Mouse (Mus musculus): ENCODE measurements around the gene Zfp943. TPM values are rescaled to one million over a fixed set of nuclear protein-coding genes. Genes with fewer than 3 reads are reported as not detected.
"Not testable (repeated sequence)": the region's sequence is repeated elsewhere in the genome, so short reads cannot be mapped to it uniquely, and the experiment has no call there.

The Zfp943 gene
- total and polyA plus RNA-seq, 3 experiments, result 5.7 to 21.5 (median 19.7) TPM

GRCm38 (mm10) chr17:22081031-22081631, 118.8 kb downstream of the Zfp943 start:
- no peaks in the 10 kb centered on the region for H3K79me2 ChIP-seq (replicated peaks; ENCODE audit: control insufficient read depth, insufficient read depth, low read length)
- no peaks in the 10 kb centered on the region for H3K4me1 ChIP-seq (ENCODE audit: control insufficient read depth, insufficient read depth, low read length)
- H3K36me3 ChIP-seq (ENCODE audit: control insufficient read depth, insufficient read depth, low read length), result no peaks in the 10 kb centered on the region
- H3K4me3 ChIP-seq, result peak overlapping the region; percentile 33
- peak overlapping the region; percentile 66 for H3K9ac ChIP-seq (ENCODE audit: low read depth, low read length)
- 0 out of 2 replicates have a peak, but pooled peaks cover 3% of the 10 kb centered on the region for H3K27me3 ChIP-seq (ENCODE audit: control insufficient read depth, insufficient read depth, low read length)
- peak; percentile 50 to 64 for DNase-seq
- peak overlapping the region; percentile 31; the same call in 1 of the 2 replicates for H3K27ac ChIP-seq
- WGBS, result 5% methylated on average over 57 of the region's 57 CpGs
- TF ChIP-seq CTCF (IDR thresholded peaks at IDR 0.05) (no peak), EP300 (IDR thresholded peaks at IDR 0.05; ENCODE audit: insufficient read depth, low read depth, low read length) (no peak), POLR2A (IDR thresholded peaks at IDR 0.05; ENCODE audit: insufficient read depth, low read depth, low read length) (no peak)
- intact Hi-C loops (cut with DNase I), result no loop called here

- H3K27me3 ChIP-seq (ENCODE audit: control insufficient read depth, insufficient read depth, low read length); H3K36me3 ChIP-seq (ENCODE audit: control insufficient read depth, insufficient read depth, low read length); H3K4me1 ChIP-seq (ENCODE audit: control insufficient read depth, insufficient read depth, low read length); H3K27ac ChIP-seq; H3K4me3 ChIP-seq; H3K79me2 ChIP-seq (replicated peaks; ENCODE audit: control insufficient read depth, insufficient read depth, low read length); H3K9ac ChIP-seq (ENCODE audit: low read depth, low read length); DNase-seq: not testable (repeated sequence)
- TF ChIP-seq CTCF (IDR thresholded peaks at IDR 0.05), result peak; percentile 86
- intact Hi-C loops (cut with DNase I), result loop anchor here (2.0 kb wide), 1 partner anchor 328 kb away; no protein-coding TSS in a partner anchor
- WGBS, result 20% methylated on average over 3 of the region's 3 CpGs
These were observed 120.9 kb downstream of the Zfp943 start for GRCm38 (mm10) chr17:22083224-22083623.

- Histone ChIP-seq H3K79me2 (replicated peaks; ENCODE audit: control insufficient read depth, insufficient read depth, low read length) (no peaks in the 10 kb centered on the region), H3K36me3 (ENCODE audit: control insufficient read depth, insufficient read depth, low read length) (no peaks in the 10 kb centered on the region)
These were observed 156.4 kb downstream of the Zfp943 start for GRCm38 (mm10) chr17:22118770-22119169.

More at GRCm38 (mm10) chr17:22118770-22119169, 156.4 kb downstream of the Zfp943 start:
- Histone ChIP-seq H3K9ac (ENCODE audit: low read depth, low read length) (no peak overlapping the region), H3K4me1 (ENCODE audit: control insufficient read depth, insufficient read depth, low read length) (no peaks in the 10 kb centered on the region), H3K27ac (no peak overlapping the region), H3K4me3 (no peak overlapping the region), H3K27me3 (ENCODE audit: control insufficient read depth, insufficient read depth, low read length) (no peaks in the 10 kb centered on the region)
- DNase-seq, result no peak
- TF ChIP-seq EP300 (IDR thresholded peaks at IDR 0.05; ENCODE audit: insufficient read depth, low read depth, low read length) (no peak), POLR2A (IDR thresholded peaks at IDR 0.05; ENCODE audit: insufficient read depth, low read depth, low read length) (no peak), CTCF (IDR thresholded peaks at IDR 0.05) (no peak)
- intact Hi-C loops (cut with DNase I), result no loop called here

Other genes starting within 250 kb of the Zfp943 start
- gene Zfp229, start 231.8 kb upstream of the Zfp943 start, total RNA-seq (2021), result 1 to 10 TPM; 5.1 to 5.9 TPM
- gene Zfp229, start 231.8 kb upstream of the Zfp943 start, polyA plus RNA-seq (2012; rRNA removed), result 1.5 and 3.3 TPM in 2 replicates
- gene Zfp820, start 116.8 kb upstream of the Zfp943 start, total RNA-seq (2021), result under 1 TPM; 0.65 to 0.86 TPM
- 0.08 and 0.35 TPM in 2 replicates for gene Zfp820, start 116.8 kb upstream of the Zfp943 start, polyA plus RNA-seq (2012; rRNA removed)
- gene Zfp995, start 52.6 kb upstream of the Zfp943 start, total RNA-seq (2021), result under 1 TPM; 0.39 to 0.60 TPM
- 0.20 and 0.47 TPM in 2 replicates for gene Zfp995, start 52.6 kb upstream of the Zfp943 start, polyA plus RNA-seq (2012; rRNA removed)
- 1 to 10 TPM; 5.8 to 6.2 TPM for gene Zfp942, start 88 bp upstream of the Zfp943 start, total RNA-seq (2021)
- 1.2 and 2.8 TPM in 2 replicates for gene Zfp942, start 88 bp upstream of the Zfp943 start, polyA plus RNA-seq (2012; rRNA removed)
- gene Zfp947, start 203.6 kb downstream of the Zfp943 start, total RNA-seq (2021), result 1 to 10 TPM in 1 of 2 experiments, under 1 TPM in 1; 0.48 to 1.1 TPM
- gene Zfp947, start 203.6 kb downstream of the Zfp943 start, polyA plus RNA-seq (2012; rRNA removed), result 0.16 and 0.23 TPM in 2 replicates

Measured in heart, adult 2 months (tissue).